Mouse (Mus musculus): ENCODE measurements at regions not wholly inside any gene's neighbourhood (a gene's known extent, or its start where the extent isn't known, plus 50 kb on each side); places are given as distances from the start of the nearest gene placed in this dataset.

- Histone ChIP-seq H3K4me1 (peaks cover 4% of the 10 kb centered on the region), H3K27me3 (no peaks in the 10 kb centered on the region), H3K27ac (replicated peaks) (no peak overlapping the region), H3K9ac (replicated peaks) (no peak overlapping the region), H3K9me3 (no peaks in the 10 kb centered on the region), H3K4me2 (replicated peaks) (no peak overlapping the region), H3K36me3 (no peaks in the 10 kb centered on the region), H3K4me3 (no peak overlapping the region)
- ATAC-seq (replicated peaks), result no peak
- 84% methylated on average over 10 of the region's 10 CpGs for whole genome bisulfite sequencing
Measured at GRCm38 (mm10) chr5:64574386-64574785, 228.8 kb upstream of the Klf3 start.

GRCm38 (mm10) chr5:64575896-64576295, 227.3 kb upstream of the Klf3 start:
- no peak overlapping the region for H3K4me3 ChIP-seq
- WGBS, result 89% methylated on average over 6 of the region's 6 CpGs
- peaks cover 14% of the 10 kb centered on the region for H3K4me1 ChIP-seq
- H3K27ac ChIP-seq (replicated peaks), result no peak overlapping the region
- H3K27me3 ChIP-seq, result no peaks in the 10 kb centered on the region
- H3K36me3 ChIP-seq, result no peaks in the 10 kb centered on the region
- ATAC-seq (replicated peaks), result no peak
- no peaks in the 10 kb centered on the region for H3K9me3 ChIP-seq
- H3K4me2 ChIP-seq (replicated peaks), result no peak overlapping the region
- H3K9ac ChIP-seq (replicated peaks), result no peak overlapping the region

- no peak overlapping the region for H3K27ac ChIP-seq (replicated peaks)
- ATAC-seq (replicated peaks), result no peak
- no peak overlapping the region for H3K9ac ChIP-seq (replicated peaks)
- WGBS, result 77% methylated on average over 19 of the region's 19 CpGs
- no peaks in the 10 kb centered on the region for H3K27me3 ChIP-seq
- no peaks in the 10 kb centered on the region for H3K36me3 ChIP-seq
- no peaks in the 10 kb centered on the region for H3K9me3 ChIP-seq
- no peak overlapping the region for H3K4me2 ChIP-seq (replicated peaks)
- peaks cover 14% of the 10 kb centered on the region for H3K4me1 ChIP-seq
- no peak overlapping the region for H3K4me3 ChIP-seq
Measured at GRCm38 (mm10) chr5:64576426-64577262, 226.5 kb upstream of the Klf3 start.

- no peak overlapping the region for H3K27ac ChIP-seq (replicated peaks)
Measured at GRCm38 (mm10) chr5:64577424-64577823, 225.8 kb upstream of the Klf3 start.

GRCm38 (mm10) chr5:64578536-64578935, 224.7 kb upstream of the Klf3 start:
- H3K36me3 ChIP-seq, result no peaks in the 10 kb centered on the region
- H3K27me3 ChIP-seq, result no peaks in the 10 kb centered on the region
- no peak for ATAC-seq (replicated peaks)
- H3K4me3 ChIP-seq, result no peak overlapping the region
- H3K27ac ChIP-seq (replicated peaks), result no peak overlapping the region
- H3K4me2 ChIP-seq (replicated peaks), result no peak overlapping the region
- H3K9ac ChIP-seq (replicated peaks), result no peak overlapping the region
- no peaks in the 10 kb centered on the region for H3K9me3 ChIP-seq
- WGBS, result 96% methylated on average over 6 of the region's 6 CpGs
- H3K4me1 ChIP-seq, result peaks cover 14% of the 10 kb centered on the region

More at GRCm38 (mm10) chr5:64577424-64577823, 225.8 kb upstream of the Klf3 start:
- no peaks in the 10 kb centered on the region for H3K36me3 ChIP-seq
- H3K9ac ChIP-seq (replicated peaks), result no peak overlapping the region
- H3K27me3 ChIP-seq, result no peaks in the 10 kb centered on the region
- 68% methylated on average over 7 of the region's 7 CpGs for WGBS
- no peak overlapping the region for H3K4me3 ChIP-seq
- ATAC-seq (replicated peaks), result no peak
- no peaks in the 10 kb centered on the region for H3K9me3 ChIP-seq
- no peak overlapping the region for H3K4me2 ChIP-seq (replicated peaks)
- peaks cover 14% of the 10 kb centered on the region for H3K4me1 ChIP-seq

- no peak overlapping the region for H3K4me3 ChIP-seq
- no peak overlapping the region for H3K27ac ChIP-seq (replicated peaks)
- no peak overlapping the region for H3K4me2 ChIP-seq (replicated peaks)
- no peak overlapping the region for H3K9ac ChIP-seq (replicated peaks)
- no peaks in the 10 kb centered on the region for H3K9me3 ChIP-seq
- H3K27me3 ChIP-seq, result no peaks in the 10 kb centered on the region
- WGBS, result 44% methylated on average over 5 of the region's 5 CpGs
- H3K4me1 ChIP-seq, result peaks cover 14% of the 10 kb centered on the region
- no peak for ATAC-seq (replicated peaks)
- no peaks in the 10 kb centered on the region for H3K36me3 ChIP-seq
Measured at GRCm38 (mm10) chr5:64579086-64579485, 224.1 kb upstream of the Klf3 start.

- WGBS, result 5% methylated on average over 14 of the region's 14 CpGs
- Histone ChIP-seq H3K36me3 (no peaks in the 10 kb centered on the region), H3K4me3 (no peak overlapping the region), H3K9ac (replicated peaks) (0 out of 2 replicates have a peak overlapping the region, but pooled peaks have one; percentile 27), H3K27ac (replicated peaks) (peak overlapping the region; percentile 56; the same call in 1 of the 2 replicates), H3K27me3 (no peaks in the 10 kb centered on the region), H3K4me1 (peaks cover 14% of the 10 kb centered on the region), H3K4me2 (replicated peaks) (peak overlapping the region; percentile 28), H3K9me3 (no peaks in the 10 kb centered on the region)
- peak; percentile 84 for ATAC-seq (replicated peaks)
Measured at GRCm38 (mm10) chr5:64579494-64580339, 223.5 kb upstream of the Klf3 start.

GRCm38 (mm10) chr5:64580340-64580723, 222.9 kb upstream of the Klf3 start:
- WGBS, result 68% methylated on average over 3 of the region's 3 CpGs
- no peaks in the 10 kb centered on the region for H3K27me3 ChIP-seq
- H3K4me2 ChIP-seq (replicated peaks), result no peak overlapping the region
- no peak for ATAC-seq (replicated peaks)
- H3K27ac ChIP-seq (replicated peaks), result no peak overlapping the region
- peaks cover 14% of the 10 kb centered on the region for H3K4me1 ChIP-seq
- H3K36me3 ChIP-seq, result no peaks in the 10 kb centered on the region
- H3K9ac ChIP-seq (replicated peaks), result no peak overlapping the region
- no peak overlapping the region for H3K4me3 ChIP-seq
- H3K9me3 ChIP-seq, result no peaks in the 10 kb centered on the region

- H3K4me2 ChIP-seq (replicated peaks), result no peak overlapping the region
- WGBS, result 90% methylated on average over 6 of the region's 6 CpGs
- H3K4me3 ChIP-seq, result no peak overlapping the region
- no peaks in the 10 kb centered on the region for H3K27me3 ChIP-seq
- no peaks in the 10 kb centered on the region for H3K36me3 ChIP-seq
- no peak overlapping the region for H3K27ac ChIP-seq (replicated peaks)
- no peak for ATAC-seq (replicated peaks)
- no peak overlapping the region for H3K9ac ChIP-seq (replicated peaks)
- peaks cover 14% of the 10 kb centered on the region for H3K4me1 ChIP-seq
- H3K9me3 ChIP-seq, result no peaks in the 10 kb centered on the region
Measured at GRCm38 (mm10) chr5:64580786-64581445, 222.3 kb upstream of the Klf3 start.

GRCm38 (mm10) chr5:64581461-64581860, 221.7 kb upstream of the Klf3 start:
- no peak overlapping the region for H3K9ac ChIP-seq (replicated peaks)
- peaks cover 14% of the 10 kb centered on the region for H3K4me1 ChIP-seq
- no peak overlapping the region for H3K4me2 ChIP-seq (replicated peaks)
- H3K27me3 ChIP-seq, result no peaks in the 10 kb centered on the region
- WGBS, result 72% methylated on average over 8 of the region's 8 CpGs
- no peak for ATAC-seq (replicated peaks)
- H3K36me3 ChIP-seq, result no peaks in the 10 kb centered on the region
- H3K4me3 ChIP-seq, result no peak overlapping the region
- no peaks in the 10 kb centered on the region for H3K9me3 ChIP-seq
- H3K27ac ChIP-seq (replicated peaks), result no peak overlapping the region

GRCm38 (mm10) chr5:64582031-64582430, 221.2 kb upstream of the Klf3 start:
- H3K9me3 ChIP-seq, result no peaks in the 10 kb centered on the region
- no peak overlapping the region for H3K4me2 ChIP-seq (replicated peaks)
- no peak overlapping the region for H3K27ac ChIP-seq (replicated peaks)
- WGBS, result 87% methylated on average over 9 of the region's 9 CpGs
- H3K27me3 ChIP-seq, result no peaks in the 10 kb centered on the region
- no peak for ATAC-seq (replicated peaks)
- H3K9ac ChIP-seq (replicated peaks), result no peak overlapping the region
- no peak overlapping the region for H3K4me3 ChIP-seq
- no peaks in the 10 kb centered on the region for H3K36me3 ChIP-seq
- peaks cover 14% of the 10 kb centered on the region for H3K4me1 ChIP-seq

GRCm38 (mm10) chr5:64584308-64584707, 218.9 kb upstream of the Klf3 start:
- 65% methylated on average over 1 of the region's 1 CpGs for WGBS
- Histone ChIP-seq H3K4me1 (peaks cover 10% of the 10 kb centered on the region), H3K36me3 (no peaks in the 10 kb centered on the region)

More at GRCm38 (mm10) chr5:64584308-64584707, 218.9 kb upstream of the Klf3 start:
- Histone ChIP-seq H3K9ac (replicated peaks) (no peak overlapping the region), H3K4me2 (replicated peaks) (no peak overlapping the region), H3K27me3 (no peaks in the 10 kb centered on the region), H3K9me3 (no peaks in the 10 kb centered on the region), H3K27ac (replicated peaks) (no peak overlapping the region), H3K4me3 (no peak overlapping the region)
- ATAC-seq (replicated peaks), result no peak
